Mouse (Mus musculus) liver, embryonic 11.5 days (tissue): ENCODE measurements at regions not wholly inside any gene's neighbourhood (a gene's known extent, or its start where the extent isn't known, plus 50 kb on each side); places are given as distances from the start of the nearest gene placed in this dataset.

Source experiments
- ATAC-seq: fragments of 200-750 bp; cut with Nextera tagmentation; replicated peaks from 2 replicates; pipeline ENCODE4 v1.8.0; 2017; ENCODE audit warnings: moderate number of reproducible peaks, mild to moderate bottlenecking, moderate TSS enrichment, moderate library complexity; ENCODE audit not compliant: low FRiP score
- DNase-seq: peaks from one replicate; pipeline ENCODE4 v3.0.0-alpha.2; 2017; ENCODE audit warnings: low spot score
- H3K27ac ChIP-seq: fragments of 300-500 bp; sonication (generic); 2 replicates; pipeline ENCODE4 v1.5.1; 2014; ENCODE audit warnings: mild to moderate bottlenecking, low read depth, low read length, control low read depth
- H3K27me3 ChIP-seq: fragments of 300-500 bp; sonication (generic); replicated peaks from 2 replicates; pipeline ENCODE4 v1.6.1; 2014; ENCODE audit warnings: low read length, mixed read lengths; ENCODE audit not compliant: control insufficient read depth, insufficient read depth
- H3K36me3 ChIP-seq: fragments of 300-500 bp; sonication (generic); 2 replicates; pipeline ENCODE4 v1.6.1; 2014; ENCODE audit warnings: mild to moderate bottlenecking, low read length, moderate library complexity, mixed read lengths; ENCODE audit not compliant: control insufficient read depth, insufficient read depth
- H3K4me1 ChIP-seq: fragments of 300-500 bp; sonication (generic); replicated peaks from 2 replicates; pipeline ENCODE4 v1.6.1; 2014; ENCODE audit warnings: low read length, mixed read lengths; ENCODE audit not compliant: control insufficient read depth, insufficient read depth
- H3K4me2 ChIP-seq: fragments of 300-500 bp; sonication (generic); 2 replicates; pipeline ENCODE4 v1.6.1; 2014; ENCODE audit warnings: mild to moderate bottlenecking, control low read depth, moderate library complexity
- H3K4me3 ChIP-seq: fragments of 300-500 bp; sonication (generic); 2 replicates; pipeline ENCODE4 v1.5.1; 2014; ENCODE audit warnings: low read depth, low read length, control low read depth
- H3K9ac ChIP-seq: fragments of 300-500 bp; sonication (generic); 2 replicates; pipeline ENCODE4 v1.6.1; 2014; ENCODE audit warnings: low read depth, low read length, control low read depth
- H3K9me3 ChIP-seq: fragments of 300-500 bp; sonication (generic); 2 replicates; pipeline ENCODE4 v1.6.1; 2016; ENCODE audit warnings: low read length, inconsistent platforms, mixed read lengths; ENCODE audit not compliant: control insufficient read depth
- WGBS: fragments of 180-500 bp; shearing (Covaris S2); extraction: QIAGEN DNeasy Blood & Tissue Kit; methylation state at CpG from one replicate; pipeline ENCODE4 v1.1.7; 2014; 5-methylcytosine and 5-hydroxymethylcytosine counted together

- 82% methylated on average over 8 of the region's 8 CpGs for WGBS
- peaks cover 5% of the 10 kb centered on the region; the same call in 1 of the 2 replicates for H3K9me3 ChIP-seq
- H3K9ac ChIP-seq: no peak overlapping the region
- H3K4me2 ChIP-seq: no peak overlapping the region
- H3K27ac ChIP-seq: no peak overlapping the region
- ATAC-seq (no peak), DNase-seq (no peak)
- no peak overlapping the region for H3K4me3 ChIP-seq
- no peaks in the 10 kb centered on the region for H3K27me3 ChIP-seq
- H3K36me3 ChIP-seq: no peaks in the 10 kb centered on the region
- H3K4me1 ChIP-seq: no peaks in the 10 kb centered on the region
These were observed 351.5 kb downstream of the Etnk1 start for GRCm38 (mm10) chr6:143518476-143518875.

GRCm38 (mm10) chr6:143519668-143520067 is 352.6 kb downstream of the Etnk1 start:
- ATAC-seq: no peak
- no peak overlapping the region for H3K4me2 ChIP-seq
- no peak overlapping the region for H3K27ac ChIP-seq
- DNase-seq: no peak
- H3K36me3 ChIP-seq: no peaks in the 10 kb centered on the region
- WGBS: 78% methylated on average over 5 of the region's 5 CpGs
- no peaks in the 10 kb centered on the region for H3K27me3 ChIP-seq
- no peak overlapping the region for H3K9ac ChIP-seq
- peaks cover 2% of the 10 kb centered on the region; the same call in 1 of the 2 replicates for H3K9me3 ChIP-seq
- no peaks in the 10 kb centered on the region for H3K4me1 ChIP-seq
- H3K4me3 ChIP-seq: no peak overlapping the region

GRCm38 (mm10) chr6:143525092-143525491 is 358.1 kb downstream of the Etnk1 start:
- no peak overlapping the region for H3K27ac ChIP-seq
- H3K4me1 ChIP-seq: no peaks in the 10 kb centered on the region
- H3K9me3 ChIP-seq: no peaks in the 10 kb centered on the region
- no peak overlapping the region for H3K9ac ChIP-seq
- ATAC-seq (no peak), DNase-seq (no peak)
- no peak overlapping the region for H3K4me2 ChIP-seq
- no peaks in the 10 kb centered on the region for H3K36me3 ChIP-seq
- H3K27me3 ChIP-seq: no peaks in the 10 kb centered on the region
- H3K4me3 ChIP-seq: no peak overlapping the region
- WGBS: 79% methylated on average over 4 of the region's 4 CpGs

GRCm38 (mm10) chr6:143528898-143529297 is 361.9 kb downstream of the Etnk1 start:
- no peak for DNase-seq
- no peak overlapping the region for H3K4me3 ChIP-seq
- no peak for ATAC-seq
- H3K27ac ChIP-seq: no peak overlapping the region
- 91% methylated on average over 7 of the region's 7 CpGs for WGBS
- no peak overlapping the region for H3K9ac ChIP-seq
- no peaks in the 10 kb centered on the region for H3K36me3 ChIP-seq
- no peak overlapping the region for H3K4me2 ChIP-seq
- no peaks in the 10 kb centered on the region for H3K27me3 ChIP-seq
- H3K9me3 ChIP-seq: no peaks in the 10 kb centered on the region
- H3K4me1 ChIP-seq: no peaks in the 10 kb centered on the region

- H3K4me3 ChIP-seq: no peak overlapping the region
- H3K9ac ChIP-seq: no peak overlapping the region
- ATAC-seq: no peak
- no peaks in the 10 kb centered on the region for H3K4me1 ChIP-seq
- 68% methylated on average over 13 of the region's 13 CpGs for WGBS
- H3K4me2 ChIP-seq: no peak overlapping the region
- no peak for DNase-seq
- no peaks in the 10 kb centered on the region for H3K27me3 ChIP-seq
- H3K36me3 ChIP-seq: no peaks in the 10 kb centered on the region
- no peaks in the 10 kb centered on the region for H3K9me3 ChIP-seq
- H3K27ac ChIP-seq: no peak overlapping the region
These were observed 363.6 kb downstream of the Etnk1 start for GRCm38 (mm10) chr6:143530372-143531224.

- 35% methylated on average over 6 of the region's 6 CpGs for WGBS
- no peak overlapping the region for H3K4me3 ChIP-seq
- no peaks in the 10 kb centered on the region for H3K27me3 ChIP-seq
- H3K9me3 ChIP-seq: no peaks in the 10 kb centered on the region
- H3K4me2 ChIP-seq: no peak overlapping the region
- DNase-seq (no peak), ATAC-seq (no peak)
- no peaks in the 10 kb centered on the region for H3K4me1 ChIP-seq
- no peak overlapping the region for H3K27ac ChIP-seq
- H3K36me3 ChIP-seq: no peaks in the 10 kb centered on the region
- no peak overlapping the region for H3K9ac ChIP-seq
These were observed 364.5 kb downstream of the Etnk1 start for GRCm38 (mm10) chr6:143531477-143531876.

GRCm38 (mm10) chr6:143532380-143532779 is 365.4 kb downstream of the Etnk1 start:
- DNase-seq: no peak

GRCm38 (mm10) chr6:143535265-143535664 is 368.2 kb downstream of the Etnk1 start:
- DNase-seq (no peak), ATAC-seq (no peak)
- Histone ChIP-seq H3K4me2 (no peak overlapping the region), H3K27ac (no peak overlapping the region), H3K36me3 (no peaks in the 10 kb centered on the region), H3K4me3 (no peak overlapping the region), H3K9me3 (no peaks in the 10 kb centered on the region), H3K27me3 (no peaks in the 10 kb centered on the region), H3K4me1 (no peaks in the 10 kb centered on the region), H3K9ac (no peak overlapping the region)
- 77% methylated on average over 12 of the region's 12 CpGs for WGBS

More at GRCm38 (mm10) chr6:143532380-143532779, 365.4 kb downstream of the Etnk1 start:
- WGBS: 82% methylated on average over 12 of the region's 12 CpGs
- no peak overlapping the region for H3K27ac ChIP-seq
- no peak overlapping the region for H3K4me2 ChIP-seq
- H3K36me3 ChIP-seq: no peaks in the 10 kb centered on the region
- ATAC-seq: no peak
- H3K9ac ChIP-seq: no peak overlapping the region
- no peaks in the 10 kb centered on the region for H3K27me3 ChIP-seq
- no peaks in the 10 kb centered on the region for H3K4me1 ChIP-seq
- no peaks in the 10 kb centered on the region for H3K9me3 ChIP-seq
- no peak overlapping the region for H3K4me3 ChIP-seq

GRCm38 (mm10) chr6:143535726-143536125 is 368.7 kb downstream of the Etnk1 start:
- no peak overlapping the region for H3K4me3 ChIP-seq
- no peak overlapping the region for H3K9ac ChIP-seq
- H3K36me3 ChIP-seq: no peaks in the 10 kb centered on the region
- no peaks in the 10 kb centered on the region for H3K4me1 ChIP-seq
- 82% methylated on average over 15 of the region's 15 CpGs for WGBS
- no peak overlapping the region for H3K27ac ChIP-seq
- H3K4me2 ChIP-seq: no peak overlapping the region
- no peaks in the 10 kb centered on the region for H3K27me3 ChIP-seq
- ATAC-seq (no peak), DNase-seq (no peak)
- H3K9me3 ChIP-seq: no peaks in the 10 kb centered on the region
